Mouse (Mus musculus): ENCODE measurements at regions not wholly inside any gene's neighbourhood (a gene's known extent, or its start where the extent isn't known, plus 50 kb on each side); places are given as distances from the start of the nearest gene placed in this dataset.
A peak's percentile ranks its signal among the peaks of the same experiment; 100 is the strongest.

- ATAC-seq (ENCODE audit: low TSS enrichment), result no peak
Measured at GRCm38 (mm10) chr1:155041592-155041991, 57.8 kb downstream of the Ier5 start.

- peak; percentile 49; the same call in 1 of the 2 replicates for ATAC-seq (ENCODE audit: low TSS enrichment)
Measured at GRCm38 (mm10) chr1:155040939-155041371, 58.5 kb downstream of the Ier5 start.

- ATAC-seq (ENCODE audit: low TSS enrichment), result peak; percentile 32; the same call in 1 of the 2 replicates
Measured at GRCm38 (mm10) chr1:155040086-155040726, 59.2 kb downstream of the Ier5 start.

GRCm38 (mm10) chr1:155038631-155039625 is 60.5 kb downstream of the Ier5 start:
- ATAC-seq (ENCODE audit: low TSS enrichment), result peak; percentile 84

- no peak for ATAC-seq (ENCODE audit: low TSS enrichment)
Measured at GRCm38 (mm10) chr1:155037479-155037878, 62.0 kb downstream of the Ier5 start.

GRCm38 (mm10) chr1:155030908-155031307 is 68.5 kb downstream of the Ier5 start:
- ATAC-seq (ENCODE audit: low TSS enrichment), result no peak

GRCm38 (mm10) chr1:155029195-155029879 is 70.1 kb downstream of the Ier5 start:
- peak; percentile 79 for ATAC-seq (ENCODE audit: low TSS enrichment)

- ATAC-seq (ENCODE audit: low TSS enrichment), result no peak
Measured at GRCm38 (mm10) chr1:155028735-155029134, 70.7 kb downstream of the Ier5 start.

- no peak for ATAC-seq (ENCODE audit: low TSS enrichment)
Measured at GRCm38 (mm10) chr1:155028147-155028546, 71.3 kb downstream of the Ier5 start.

- ATAC-seq (ENCODE audit: low TSS enrichment), result peak; percentile 44; the same call in 1 of the 2 replicates
Measured at GRCm38 (mm10) chr1:155027583-155027982, 71.9 kb downstream of the Ier5 start.

- peak; percentile 54 for ATAC-seq (ENCODE audit: low TSS enrichment)
Measured at GRCm38 (mm10) chr1:155025862-155026478, 73.5 kb downstream of the Ier5 start.

GRCm38 (mm10) chr1:155023324-155023723 is 76.1 kb downstream of the Ier5 start:
- ATAC-seq (ENCODE audit: low TSS enrichment), result no peak

GRCm38 (mm10) chr1:155015669-155016068 is 83.8 kb downstream of the Ier5 start:
- ATAC-seq (ENCODE audit: low TSS enrichment), result peak; percentile 58

GRCm38 (mm10) chr1:155014944-155015343 is 84.5 kb downstream of the Ier5 start:
- no peak for ATAC-seq (ENCODE audit: low TSS enrichment)

GRCm38 (mm10) chr1:155013784-155014183 is 85.7 kb downstream of the Ier5 start:
- ATAC-seq (ENCODE audit: low TSS enrichment), result peak; percentile 77

GRCm38 (mm10) chr1:155013361-155013760 is 86.1 kb downstream of the Ier5 start:
- no peak for ATAC-seq (ENCODE audit: low TSS enrichment)

- ATAC-seq (ENCODE audit: low TSS enrichment), result peak; percentile 83
Measured at GRCm38 (mm10) chr1:155006539-155007486, 92.6 kb downstream of the Ier5 start.

GRCm38 (mm10) chr1:155006099-155006498 is 93.3 kb downstream of the Ier5 start:
- 0 out of 2 replicates have a peak, but pooled peaks have one; percentile 2 for ATAC-seq (ENCODE audit: low TSS enrichment)

GRCm38 (mm10) chr1:155000301-155000700 is 99.1 kb downstream of the Ier5 start:
- no peak for ATAC-seq (ENCODE audit: low TSS enrichment)

- ATAC-seq (ENCODE audit: low TSS enrichment), result peak; percentile 69
Measured at GRCm38 (mm10) chr1:154999501-155000131, 99.8 kb downstream of the Ier5 start.
